Mouse (Mus musculus): ENCODE measurements around the gene Gprc6a.

DNA sequence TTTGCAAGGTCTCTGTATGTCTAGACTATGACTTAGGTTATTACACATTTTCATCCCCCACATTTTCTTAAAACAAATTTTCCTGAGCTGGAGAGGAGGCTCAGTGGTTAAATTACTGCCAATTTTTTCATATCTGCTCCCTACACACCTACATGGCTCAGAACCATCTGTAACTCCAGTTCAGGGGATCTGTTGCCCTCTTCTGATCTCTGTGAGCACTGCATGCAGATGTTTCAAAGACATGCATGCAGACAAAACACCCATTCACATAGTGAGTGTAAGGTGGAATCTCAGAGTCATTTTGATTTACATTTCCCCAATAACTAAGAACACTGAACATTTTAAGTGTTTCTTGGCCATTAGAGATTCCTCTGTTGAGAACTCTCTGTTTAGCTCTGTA, 38.1 kb upstream of the Gprc6a start:
- TF ChIP-seq CTCF (IDR thresholded peaks at IDR 0.05; ENCODE audit: extremely low read depth, insufficient read depth, low read length) (no peak), POLR2A (IDR thresholded peaks at IDR 0.05; ENCODE audit: extremely low read depth, insufficient read depth, low read length) (no peak)
